Mouse (Mus musculus): ENCODE data around the gene Drd2. TPM values are rescaled to one million over a fixed set of nuclear protein-coding genes. Genes with fewer than 3 reads are reported as not detected.

Drd2 gene
- 5.7 and 8.2 TPM in 2 replicates for polyA plus RNA-seq (2012; rRNA removed)

GRCm38 (mm10) chr9:49340136-49341043, at the start of gene Drd2:
Gene Drd2, plus strand, starts transcription at chr9:49340627.
- Histone ChIP-seq H3K4me3 (replicated peaks; ENCODE audit: insufficient read depth, low read depth, low read length) (peak within 1 kb of the TSS; percentile 43), H3K4me1 (ENCODE audit: control insufficient read depth, insufficient read depth, low read length) (0 out of 2 replicates have a peak, but pooled peaks cover 3% of the 10 kb centered on the region), H3K27me3 (ENCODE audit: control insufficient read depth, insufficient read depth, low read length) (peaks cover 3% of the 10 kb centered on the region; the same call in 1 of the 2 replicates), H3K27ac (ENCODE audit: insufficient read depth, low read length) (no peak within 1 kb of the TSS)
- TF ChIP-seq CTCF (IDR thresholded peaks at IDR 0.05; ENCODE audit: borderline replicate concordance, insufficient read depth, low read depth, low read length), result no peak
- no peak for TF ChIP-seq POLR2A (IDR thresholded peaks at IDR 0.05; ENCODE audit: borderline replicate concordance, insufficient read depth, low read length)
- under 1% methylated on average over 59 of the region's 84 CpGs for WGBS
- peak; percentile 36 to 38 for DNase-seq

- Histone ChIP-seq H3K4me3 (replicated peaks; ENCODE audit: insufficient read depth, low read depth, low read length) (no peak overlapping the region), H3K27ac (ENCODE audit: insufficient read depth, low read length) (no peak overlapping the region), H3K27me3 (ENCODE audit: control insufficient read depth, insufficient read depth, low read length) (peaks cover 2% of the 10 kb centered on the region; the same call in 1 of the 2 replicates), H3K4me1 (ENCODE audit: control insufficient read depth, insufficient read depth, low read length) (no peaks in the 10 kb centered on the region)
- 40% methylated on average over 1 of the region's 1 CpGs for WGBS
- TF ChIP-seq CTCF (IDR thresholded peaks at IDR 0.05; ENCODE audit: borderline replicate concordance, insufficient read depth, low read depth, low read length) (no peak), POLR2A (IDR thresholded peaks at IDR 0.05; ENCODE audit: borderline replicate concordance, insufficient read depth, low read length) (no peak)
- DNase-seq, result no peak
Measured at GRCm38 (mm10) chr9:49295101-49295500, 45.3 kb upstream of the Drd2 start.

GRCm38 (mm10) chr9:49307576-49307975, 32.9 kb upstream of the Drd2 start:
- no peak for TF ChIP-seq CTCF (IDR thresholded peaks at IDR 0.05; ENCODE audit: borderline replicate concordance, insufficient read depth, low read depth, low read length)
- no peak for TF ChIP-seq POLR2A (IDR thresholded peaks at IDR 0.05; ENCODE audit: borderline replicate concordance, insufficient read depth, low read length)
- Histone ChIP-seq H3K4me3 (replicated peaks; ENCODE audit: insufficient read depth, low read depth, low read length) (no peak overlapping the region), H3K4me1 (ENCODE audit: control insufficient read depth, insufficient read depth, low read length) (no peaks in the 10 kb centered on the region), H3K27me3 (ENCODE audit: control insufficient read depth, insufficient read depth, low read length) (no peaks in the 10 kb centered on the region), H3K27ac (ENCODE audit: insufficient read depth, low read length) (no peak overlapping the region)
- no peak for DNase-seq
- 57% methylated on average over 3 of the region's 3 CpGs for WGBS

- no peaks in the 10 kb centered on the region for H3K27me3 ChIP-seq (ENCODE audit: control insufficient read depth, insufficient read depth, low read length)
- WGBS, result 56% methylated on average over 4 of the region's 4 CpGs
Measured at GRCm38 (mm10) chr9:49310821-49311220, 29.6 kb upstream of the Drd2 start.

GRCm38 (mm10) chr9:49318638-49319037, 21.8 kb upstream of the Drd2 start:
- H3K4me3 ChIP-seq (replicated peaks; ENCODE audit: insufficient read depth, low read depth, low read length), result no peak overlapping the region
- DNase-seq, result no peak
- H3K4me1 ChIP-seq (ENCODE audit: control insufficient read depth, insufficient read depth, low read length), result no peaks in the 10 kb centered on the region
- H3K27me3 ChIP-seq (ENCODE audit: control insufficient read depth, insufficient read depth, low read length), result no peaks in the 10 kb centered on the region
- TF ChIP-seq POLR2A (IDR thresholded peaks at IDR 0.05; ENCODE audit: borderline replicate concordance, insufficient read depth, low read length), result no peak
- TF ChIP-seq CTCF (IDR thresholded peaks at IDR 0.05; ENCODE audit: borderline replicate concordance, insufficient read depth, low read depth, low read length), result no peak
- H3K27ac ChIP-seq (ENCODE audit: insufficient read depth, low read length), result no peak overlapping the region

More at GRCm38 (mm10) chr9:49310821-49311220, 29.6 kb upstream of the Drd2 start:
- no peaks in the 10 kb centered on the region for H3K4me1 ChIP-seq (ENCODE audit: control insufficient read depth, insufficient read depth, low read length)
- no peak overlapping the region for H3K4me3 ChIP-seq (replicated peaks; ENCODE audit: insufficient read depth, low read depth, low read length)
- TF ChIP-seq CTCF (IDR thresholded peaks at IDR 0.05; ENCODE audit: borderline replicate concordance, insufficient read depth, low read depth, low read length) (no peak), POLR2A (IDR thresholded peaks at IDR 0.05; ENCODE audit: borderline replicate concordance, insufficient read depth, low read length) (no peak)
- DNase-seq, result no peak
- H3K27ac ChIP-seq (ENCODE audit: insufficient read depth, low read length), result no peak overlapping the region

- TF ChIP-seq POLR2A (IDR thresholded peaks at IDR 0.05; ENCODE audit: borderline replicate concordance, insufficient read depth, low read length) (no peak), CTCF (IDR thresholded peaks at IDR 0.05; ENCODE audit: borderline replicate concordance, insufficient read depth, low read depth, low read length) (no peak)
- 0 out of 2 replicates have a peak, but pooled peaks cover 3% of the 10 kb centered on the region for H3K4me1 ChIP-seq (ENCODE audit: control insufficient read depth, insufficient read depth, low read length)
Measured at GRCm38 (mm10) chr9:49341044-49341365, 578 bp downstream of the Drd2 start.

GRCm38 (mm10) chr9:49365763-49366162, 25.3 kb downstream of the Drd2 start:
- Histone ChIP-seq H3K4me3 (replicated peaks; ENCODE audit: insufficient read depth, low read depth, low read length) (no peak overlapping the region), H3K4me1 (ENCODE audit: control insufficient read depth, insufficient read depth, low read length) (no peaks in the 10 kb centered on the region), H3K27me3 (ENCODE audit: control insufficient read depth, insufficient read depth, low read length) (no peaks in the 10 kb centered on the region), H3K27ac (ENCODE audit: insufficient read depth, low read length) (no peak overlapping the region)
- WGBS, result 40% methylated on average over 5 of the region's 5 CpGs
- no peak for TF ChIP-seq CTCF (IDR thresholded peaks at IDR 0.05; ENCODE audit: borderline replicate concordance, insufficient read depth, low read depth, low read length)
- TF ChIP-seq POLR2A (IDR thresholded peaks at IDR 0.05; ENCODE audit: borderline replicate concordance, insufficient read depth, low read length), result no peak
- no peak for DNase-seq

More at GRCm38 (mm10) chr9:49341044-49341365, 578 bp downstream of the Drd2 start:
- WGBS, result 6% methylated on average over 10 of the region's 10 CpGs
- no peak for DNase-seq
- H3K27me3 ChIP-seq (ENCODE audit: control insufficient read depth, insufficient read depth, low read length), result peaks cover 3% of the 10 kb centered on the region; the same call in 1 of the 2 replicates
- H3K27ac ChIP-seq (ENCODE audit: insufficient read depth, low read length), result no peak overlapping the region
- no peak overlapping the region for H3K4me3 ChIP-seq (replicated peaks; ENCODE audit: insufficient read depth, low read depth, low read length)

- TF ChIP-seq POLR2A (IDR thresholded peaks at IDR 0.05; ENCODE audit: borderline replicate concordance, insufficient read depth, low read length) (no peak), CTCF (IDR thresholded peaks at IDR 0.05; ENCODE audit: borderline replicate concordance, insufficient read depth, low read depth, low read length) (no peak)
- no peaks in the 10 kb centered on the region for H3K27me3 ChIP-seq (ENCODE audit: control insufficient read depth, insufficient read depth, low read length)
- 88% methylated on average over 2 of the region's 2 CpGs for WGBS
- H3K27ac ChIP-seq (ENCODE audit: insufficient read depth, low read length), result no peak overlapping the region
- no peak overlapping the region for H3K4me3 ChIP-seq (replicated peaks; ENCODE audit: insufficient read depth, low read depth, low read length)
- DNase-seq, result no peak
- H3K4me1 ChIP-seq (ENCODE audit: control insufficient read depth, insufficient read depth, low read length), result no peaks in the 10 kb centered on the region
Measured at GRCm38 (mm10) chr9:49373946-49374345, 33.5 kb downstream of the Drd2 start.
